Mouse (Mus musculus) forebrain, embryonic 13.5 days (tissue): ENCODE results near the gene Scg5. TPM values are rescaled to one million over a fixed set of nuclear protein-coding genes. Genes with fewer than 3 reads are reported as not detected.

Experiments
- ATAC-seq: fragments of 200-750 bp; cut with Nextera tagmentation; 2 replicates; pipeline ENCODE4 v1.8.0; 2017
- H3K27ac ChIP-seq: fragments of 300-500 bp; sonication (generic); 2 replicates; pipeline ENCODE4 v1.5.1; 2015; ENCODE audit warnings: inconsistent platforms, mild to moderate bottlenecking, moderate library complexity
- H3K27me3 ChIP-seq: fragments of 300-500 bp; sonication (generic); 2 replicates; pipeline ENCODE4 v1.6.1; 2015; ENCODE audit warnings: mild to moderate bottlenecking, inconsistent platforms
- H3K36me3 ChIP-seq: fragments of 300-500 bp; sonication (generic); 2 replicates; pipeline ENCODE4 v1.6.1; 2015; ENCODE audit warnings: mild to moderate bottlenecking, inconsistent platforms; ENCODE audit not compliant: poor library complexity, severe bottlenecking
- H3K4me1 ChIP-seq: fragments of 300-500 bp; sonication (generic); 2 replicates; pipeline ENCODE4 v1.6.1; 2015; ENCODE audit warnings: inconsistent platforms
- H3K4me2 ChIP-seq: fragments of 300-500 bp; sonication (generic); 2 replicates; pipeline ENCODE4 v1.6.1; 2015; ENCODE audit warnings: inconsistent platforms, mild to moderate bottlenecking, moderate library complexity
- H3K4me3 ChIP-seq: fragments of 300-500 bp; sonication (generic); 2 replicates; pipeline ENCODE4 v1.5.1; 2015; ENCODE audit warnings: mild to moderate bottlenecking, inconsistent platforms
- H3K9ac ChIP-seq: fragments of 300-500 bp; sonication (generic); 2 replicates; pipeline ENCODE4 v1.6.1; 2015; ENCODE audit warnings: mild to moderate bottlenecking, inconsistent platforms
- H3K9me3 ChIP-seq: fragments of 300-500 bp; sonication (generic); replicated peaks from 2 replicates; pipeline ENCODE4 v1.6.1; 2016; ENCODE audit warnings: inconsistent platforms
- WGBS: fragments of 180-500 bp; shearing (Covaris S2); methylation state at CpG from one replicate; pipeline ENCODE4 v1.1.7; 2015; 5-methylcytosine and 5-hydroxymethylcytosine counted together
- polyA plus RNA-seq: library from polyadenylated mRNA; unstranded; fragments of >200 nt; fragmentation: Nextera tagmentation; extraction: Ambion mirVana; gene quantifications from 2 replicates; pipeline ENCODE4 v1.2.1, GENCODE M21; 2015

Gene Scg5
- polyA plus RNA-seq, 1 experiment from 2014 or later = 136 TPM

DNA sequence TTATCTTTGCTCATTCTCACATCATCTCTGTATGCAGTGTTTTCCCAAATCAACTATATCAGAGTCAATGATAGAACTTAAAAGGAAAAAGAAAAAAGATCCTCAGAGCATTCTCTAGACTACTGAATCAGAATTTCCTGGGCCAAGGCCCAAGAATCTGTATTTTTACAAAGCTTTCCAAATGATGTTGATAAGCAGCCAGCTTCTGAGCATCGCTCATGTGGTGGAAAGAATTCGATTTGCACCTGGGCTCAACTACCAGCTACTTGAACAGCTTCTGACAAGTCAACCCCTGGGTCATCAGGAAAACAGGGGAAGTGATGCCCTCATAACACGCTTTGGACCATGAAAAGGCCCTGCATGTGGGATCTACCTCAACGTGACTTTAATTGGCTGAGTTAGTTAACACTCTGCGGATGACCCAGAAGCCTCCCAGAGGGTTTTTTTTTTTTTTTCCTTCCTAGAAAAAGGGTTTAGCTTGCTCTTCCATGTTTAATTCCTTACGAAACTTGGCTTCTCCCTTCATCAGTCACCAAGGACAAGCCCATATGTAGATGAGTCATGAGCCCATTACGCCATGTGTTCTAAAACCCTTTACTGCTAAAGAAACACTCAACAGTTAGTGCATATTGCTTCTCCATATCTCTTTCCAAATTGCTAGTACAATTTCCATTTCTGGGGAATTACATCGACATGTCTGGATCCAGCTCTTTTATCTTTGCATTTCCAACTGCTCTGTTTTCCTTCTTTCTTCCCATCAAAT, 60.2 kb downstream of the Scg5 start:
- Histone ChIP-seq H3K27me3 (no peaks in the 10 kb centered on the region), H3K4me2 (no peak overlapping the region), H3K4me3 (no peak overlapping the region), H3K36me3 (no peaks in the 10 kb centered on the region), H3K4me1 (no peaks in the 10 kb centered on the region), H3K27ac (no peak overlapping the region), H3K9ac (no peak overlapping the region), H3K9me3 (no peaks in the 10 kb centered on the region)
- WGBS = 90% methylated on average over 8 of the region's 8 CpGs
- ATAC-seq = no peak

DNA sequence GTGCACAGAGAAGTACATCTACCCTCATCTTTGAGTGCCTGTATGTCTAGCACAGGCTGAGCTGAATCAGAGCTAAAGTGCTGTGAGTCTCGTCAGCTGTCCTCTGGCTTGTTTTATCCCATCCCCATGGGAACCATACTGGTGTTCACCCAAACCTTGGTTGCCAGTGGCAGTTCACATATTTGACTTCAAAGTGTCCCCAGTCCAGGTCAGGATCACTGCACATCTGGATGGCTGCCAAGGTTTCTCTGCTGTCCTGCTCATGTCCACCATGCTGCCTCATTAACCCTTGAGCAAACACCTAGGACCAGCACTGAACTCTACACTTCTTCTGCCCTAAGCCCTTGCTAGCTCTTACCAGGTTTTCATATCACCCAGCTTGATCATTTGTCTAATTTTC, 63.0 kb downstream of the Scg5 start:
- WGBS = 61% methylated on average over 1 of the region's 1 CpGs
- Histone ChIP-seq H3K27me3 (no peaks in the 10 kb centered on the region), H3K4me3 (no peak overlapping the region), H3K4me1 (no peaks in the 10 kb centered on the region), H3K27ac (no peak overlapping the region), H3K36me3 (no peaks in the 10 kb centered on the region), H3K9ac (no peak overlapping the region), H3K4me2 (no peak overlapping the region), H3K9me3 (no peaks in the 10 kb centered on the region)
- no peak for ATAC-seq

DNA sequence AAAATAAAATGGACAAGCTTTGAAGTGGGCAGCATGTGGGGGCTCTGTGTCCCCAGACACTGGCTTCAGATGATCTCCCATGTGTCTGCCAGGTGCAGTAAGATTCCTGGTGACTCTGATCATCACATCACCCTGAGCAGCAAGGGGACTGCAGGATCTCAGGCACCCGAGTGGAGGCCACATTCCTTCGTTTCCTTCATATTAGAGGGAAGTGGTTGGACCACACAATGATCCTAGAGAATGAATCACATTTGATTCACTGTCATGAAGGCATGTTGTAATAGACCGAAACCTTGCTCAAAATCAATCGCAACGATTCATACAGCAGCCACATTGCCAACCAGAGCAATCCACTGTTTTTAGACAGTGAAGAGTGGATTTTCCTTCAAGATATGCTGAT, 64.0 kb downstream of the Scg5 start:
- H3K27ac ChIP-seq = no peak overlapping the region
- H3K4me3 ChIP-seq = no peak overlapping the region
- no peaks in the 10 kb centered on the region for H3K36me3 ChIP-seq
- H3K27me3 ChIP-seq = peaks cover 8% of the 10 kb centered on the region
- no peak for ATAC-seq
- H3K4me1 ChIP-seq = no peaks in the 10 kb centered on the region
- H3K9me3 ChIP-seq = no peaks in the 10 kb centered on the region
- no peak overlapping the region for H3K9ac ChIP-seq
- H3K4me2 ChIP-seq = no peak overlapping the region
- 85% methylated on average over 5 of the region's 5 CpGs for WGBS

DNA sequence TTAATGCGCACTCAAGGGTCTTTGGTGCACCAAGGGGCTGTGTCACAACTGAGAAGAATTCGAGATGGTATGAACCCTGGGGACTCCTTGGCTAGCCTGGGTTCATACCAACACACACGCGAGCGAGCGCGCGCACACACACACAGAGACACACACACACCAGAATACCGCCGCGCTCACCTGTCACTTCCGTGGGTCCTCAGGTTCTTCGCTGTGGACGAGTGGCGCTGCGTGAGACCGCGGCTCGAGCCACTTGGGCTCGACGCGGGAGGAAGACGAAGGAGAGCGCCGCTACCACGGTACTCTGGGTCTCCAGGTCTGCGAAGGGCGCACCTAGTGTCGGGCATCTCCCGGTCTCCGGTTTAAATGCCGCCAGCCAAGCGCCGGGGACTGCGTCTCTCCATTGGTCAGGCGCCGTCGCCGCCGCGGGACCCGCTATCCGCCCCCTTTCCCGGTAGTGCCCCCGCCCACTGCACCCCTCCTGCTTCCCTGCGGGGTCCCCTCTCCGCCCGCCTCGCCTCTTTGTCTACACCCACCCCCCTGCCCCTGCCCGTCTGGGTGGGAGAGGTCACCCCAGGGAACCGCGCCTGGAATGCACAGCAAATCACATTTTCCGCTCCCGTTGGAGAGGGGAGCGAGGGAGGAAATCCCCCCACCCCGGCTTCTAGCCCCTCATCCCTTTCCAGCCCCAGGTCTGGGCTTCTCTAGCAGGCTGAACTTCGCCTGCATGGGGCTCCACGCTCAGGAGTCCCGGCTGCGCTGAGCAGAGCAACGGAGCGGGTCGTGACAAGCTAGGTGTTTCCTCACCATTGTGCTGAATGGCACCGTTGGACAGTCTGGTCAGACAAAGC, 70.4 kb downstream of the Scg5 start, which contains the start of gene Grem1:
Grem1 (minus strand) TSS at position 336 of the 851 bp plus-strand sequence.
- Histone ChIP-seq H3K4me1 (peaks cover 23% of the 10 kb centered on the region), H3K27me3 (peaks cover 48% of the 10 kb centered on the region), H3K9ac (peak within 1 kb of the TSS; percentile 64), H3K4me2 (peak within 1 kb of the TSS; percentile 98), H3K4me3 (peak within 1 kb of the TSS; percentile 55), H3K36me3 (no peaks in the 10 kb centered on the region), H3K9me3 (no peaks in the 10 kb centered on the region), H3K27ac (no peak within 1 kb of the TSS)
- under 1% methylated on average over 52 of the region's 64 CpGs for WGBS
- peak; percentile 64 for ATAC-seq

DNA sequence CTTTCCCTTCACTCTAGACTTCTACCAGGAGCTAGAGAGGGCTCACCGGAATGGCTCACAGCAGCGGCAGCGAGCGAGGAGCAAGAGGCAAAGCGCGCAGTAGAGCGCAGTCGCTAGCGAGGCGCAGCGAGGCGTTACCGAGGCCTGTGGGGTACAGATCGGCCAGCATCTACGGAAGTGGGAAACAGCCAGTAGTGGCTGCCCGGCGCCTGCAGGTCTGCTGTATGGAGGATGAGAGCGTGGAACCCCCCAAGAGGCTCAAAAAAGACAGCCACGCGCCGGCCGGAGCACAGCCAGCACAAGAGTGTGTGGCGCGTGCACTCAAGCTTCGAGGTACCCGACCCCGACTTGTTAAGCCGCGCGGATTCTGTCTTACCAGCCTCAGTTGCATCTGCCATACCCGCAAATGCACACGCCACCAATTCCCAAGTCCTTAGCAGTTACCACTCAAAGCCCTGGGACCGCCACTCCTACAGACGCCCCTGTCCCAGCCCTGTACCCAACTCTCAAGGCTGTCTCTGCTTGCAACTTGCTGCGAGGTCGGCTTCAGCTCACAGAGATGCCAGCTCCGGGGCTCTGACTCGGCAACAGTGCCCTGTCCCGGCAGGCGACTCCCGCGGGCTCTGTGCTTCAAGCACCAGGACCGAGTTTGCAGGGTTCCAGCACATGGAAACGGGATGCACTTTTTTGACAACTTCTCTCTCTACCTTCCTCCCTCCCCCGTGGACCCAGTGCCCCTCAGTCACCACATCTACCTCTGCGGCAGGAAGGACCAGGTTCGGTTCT, 71.2 kb downstream of the Scg5 start:
- ATAC-seq = peak; percentile 48
- no peaks in the 10 kb centered on the region for H3K36me3 ChIP-seq
- H3K9ac ChIP-seq = peak overlapping the region; percentile 64
- H3K27me3 ChIP-seq = peaks cover 48% of the 10 kb centered on the region
- peak overlapping the region; percentile 98 for H3K4me2 ChIP-seq
- peak overlapping the region; percentile 55 for H3K4me3 ChIP-seq
- H3K4me1 ChIP-seq = peaks cover 23% of the 10 kb centered on the region
- under 1% methylated on average over 47 of the region's 47 CpGs for WGBS
- H3K9me3 ChIP-seq = no peaks in the 10 kb centered on the region
- H3K27ac ChIP-seq = no peak overlapping the region

DNA sequence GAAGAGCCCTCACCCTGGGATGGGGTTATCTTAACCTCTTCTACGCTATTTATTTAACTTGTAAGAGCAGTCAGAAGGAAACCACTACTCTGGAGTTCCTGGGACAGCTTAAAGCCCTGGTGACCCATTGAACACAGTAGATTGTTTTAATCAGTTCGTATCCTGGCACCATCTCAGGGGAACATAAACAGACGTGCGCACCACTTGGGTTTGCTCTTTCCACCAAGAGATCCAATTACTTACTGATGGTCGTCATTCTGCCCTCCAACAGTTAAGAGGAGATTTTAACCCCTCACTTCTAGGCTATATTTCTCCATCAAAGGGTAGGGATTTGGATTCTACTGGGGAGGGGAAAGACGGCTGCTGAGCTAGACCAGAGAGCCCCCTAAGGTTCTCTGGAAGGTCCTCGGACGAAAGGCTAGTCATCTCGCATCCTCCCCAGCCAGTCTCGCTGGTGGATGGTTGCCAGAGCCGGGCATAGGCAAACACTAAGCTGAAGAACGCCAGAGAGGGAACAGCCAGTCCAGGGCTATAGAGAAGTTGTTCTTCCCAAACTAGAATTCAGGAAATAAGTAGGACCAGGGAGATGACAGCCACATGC, 71.9 kb downstream of the Scg5 start:
- H3K36me3 ChIP-seq = no peaks in the 10 kb centered on the region
- H3K27me3 ChIP-seq = peaks cover 48% of the 10 kb centered on the region
- H3K9me3 ChIP-seq = no peaks in the 10 kb centered on the region
- peak overlapping the region; percentile 55 for H3K4me3 ChIP-seq
- H3K4me1 ChIP-seq = peaks cover 23% of the 10 kb centered on the region
- WGBS = 2% methylated on average over 12 of the region's 12 CpGs
- ATAC-seq = 0 out of 2 replicates have a peak, but pooled peaks have one; percentile 3
- peak overlapping the region; percentile 50; the same call in 1 of the 2 replicates for H3K9ac ChIP-seq
- no peak overlapping the region for H3K27ac ChIP-seq
- H3K4me2 ChIP-seq = peak overlapping the region; percentile 98

DNA sequence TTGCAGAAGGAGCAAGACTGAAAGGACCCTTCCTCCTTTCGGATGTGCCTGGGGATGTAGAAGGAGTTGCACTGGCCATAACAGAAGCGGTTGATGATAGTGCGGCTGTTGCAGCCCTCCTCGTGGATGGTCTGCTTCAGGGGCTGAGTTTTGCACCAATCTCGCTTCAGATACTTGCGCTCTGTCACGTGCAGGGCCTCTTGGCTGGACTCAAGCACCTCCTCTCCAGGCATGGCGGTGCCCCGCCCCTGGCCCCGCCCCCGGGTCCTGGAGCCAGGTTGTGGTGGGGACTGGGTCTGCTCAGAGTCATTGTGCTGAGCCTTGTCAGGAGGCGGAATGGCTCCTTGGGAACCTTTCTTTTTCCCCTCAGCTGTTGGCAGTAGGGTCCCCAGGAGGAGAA, 79.2 kb downstream of the Scg5 start:
- Histone ChIP-seq H3K4me1 (no peaks in the 10 kb centered on the region), H3K4me2 (no peak overlapping the region), H3K36me3 (no peaks in the 10 kb centered on the region), H3K27ac (no peak overlapping the region), H3K9ac (no peak overlapping the region), H3K9me3 (no peaks in the 10 kb centered on the region), H3K4me3 (no peak overlapping the region), H3K27me3 (no peaks in the 10 kb centered on the region)
- no peak for ATAC-seq
- 87% methylated on average over 11 of the region's 12 CpGs for WGBS

DNA sequence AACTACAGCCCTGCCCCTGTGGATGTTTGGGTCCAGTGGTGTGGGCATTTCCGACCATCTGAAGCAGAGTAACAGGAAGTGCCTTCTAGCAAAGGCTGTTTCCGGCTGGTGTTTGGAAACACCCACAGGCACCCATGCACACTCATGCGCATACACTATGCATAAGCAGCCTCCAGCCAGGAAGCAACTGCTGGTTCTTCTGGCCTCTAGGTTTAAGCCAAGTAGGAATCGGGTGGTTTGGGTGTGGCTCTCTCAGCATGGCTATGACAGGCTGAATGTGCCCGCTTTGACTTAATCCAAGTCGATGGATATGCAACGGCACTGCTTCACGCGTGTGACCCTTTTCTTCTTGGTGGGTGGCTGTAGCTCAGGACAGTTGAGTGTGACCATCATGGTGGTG, 79.6 kb downstream of the Scg5 start:
- no peak for ATAC-seq
- Histone ChIP-seq H3K27me3 (no peaks in the 10 kb centered on the region), H3K4me2 (no peak overlapping the region), H3K4me3 (no peak overlapping the region), H3K9ac (no peak overlapping the region), H3K36me3 (no peaks in the 10 kb centered on the region), H3K4me1 (no peaks in the 10 kb centered on the region), H3K27ac (no peak overlapping the region), H3K9me3 (no peaks in the 10 kb centered on the region)
- 95% methylated on average over 9 of the region's 9 CpGs for WGBS

DNA sequence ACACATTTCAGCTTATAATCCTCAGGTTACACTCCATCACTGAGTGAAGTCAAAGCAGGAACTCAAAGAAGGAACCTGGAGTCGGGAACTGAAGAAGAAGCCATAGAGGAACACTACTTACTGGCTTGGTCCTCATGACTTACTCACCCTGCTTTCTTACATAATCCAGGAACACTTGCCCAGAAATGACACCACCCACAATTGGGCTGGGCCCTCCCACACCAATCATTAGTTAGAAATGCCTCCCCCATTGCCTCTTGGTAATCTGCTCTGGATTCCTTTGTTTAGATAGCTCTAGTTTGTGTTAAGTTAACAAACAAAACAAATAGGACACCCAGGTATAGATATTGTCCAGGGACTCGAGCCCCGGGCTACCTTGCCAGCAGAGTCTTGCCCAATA, 100.3 kb downstream of the Scg5 start:
- no peak overlapping the region for H3K4me3 ChIP-seq
- no peak for ATAC-seq
- H3K4me2 ChIP-seq = no peak overlapping the region
- H3K9ac ChIP-seq = no peak overlapping the region
- H3K9me3 ChIP-seq = no peaks in the 10 kb centered on the region
- H3K27me3 ChIP-seq = no peaks in the 10 kb centered on the region
- no peaks in the 10 kb centered on the region for H3K36me3 ChIP-seq
- 93% methylated on average over 3 of the region's 3 CpGs for WGBS
- H3K27ac ChIP-seq = no peak overlapping the region
- H3K4me1 ChIP-seq = no peaks in the 10 kb centered on the region
